Mouse (Mus musculus): ENCODE data around the gene Trp53. TPM values are rescaled to one million over a fixed set of nuclear protein-coding genes. Genes with fewer than 3 reads are reported as not detected.

The Trp53 gene
- total RNA-seq (2012; rRNA removed): 74.1 and 76.4 TPM in 2 replicates
- 100 to 1,000 TPM in 1 of 2 experiments, not detected in 1; 212 TPM for polyA plus RNA-seq (2012; ENCODE audit: insufficient read depth in 1 of 2, insufficient read length in 2 of 2, low read depth in 1 of 2, low replicate concordance in 2 of 2, missing spikeins in 1 of 2)

GRCm38 (mm10) chr11:69580091-69580514, at the start of gene Trp53, which contains the start of gene Wrap53:
Gene Trp53, plus strand, starts transcription at chr11:69580359.
Gene Wrap53, minus strand, starts transcription at chr11:69580255.
- Histone ChIP-seq H3K27me3 (ENCODE audit: control insufficient read depth in 1 of 2, insufficient read depth in 2 of 2, low read length in 2 of 2) (no peaks in the 10 kb centered on the region), H3K9ac (ENCODE audit: control insufficient read depth, low read depth, low read length, poor library complexity, severe bottlenecking) (peak within 1 kb of the TSS; percentile 94), H3K4me3 (ENCODE audit: control insufficient read depth in 1 of 2, insufficient read depth in 1 of 2, low read depth in 2 of 2, low read length in 2 of 2) (peak within 1 kb of the TSS; percentile 82 to 91), H3K79me2 (ENCODE audit: control insufficient read depth, insufficient read depth, low read length, poor library complexity) (peaks cover 72% of the 10 kb centered on the region), H3K27ac (ENCODE audit: control insufficient read depth, low read depth, low read length) (peak within 1 kb of the TSS; percentile 96), H3K9me3 (replicated peaks; ENCODE audit: insufficient read depth, low read length) (no peaks in the 10 kb centered on the region), H3K36me3 (ENCODE audit: control insufficient read depth in 1 of 2, insufficient read depth in 2 of 2, low read length in 2 of 2) (peaks cover 0 to 33% of the 10 kb centered on the region in 2 experiments; a peak in 2 of 4 replicates), H3K4me1 (ENCODE audit: control insufficient read depth in 1 of 2, insufficient read depth in 2 of 2, low read length in 2 of 2) (peaks cover 2 to 40% of the 10 kb centered on the region in 2 experiments)
- peak; percentile 99 for DNase-seq (ENCODE audit: low read depth, low spot score)
- TF ChIP-seq EP300 (IDR thresholded peaks at IDR 0.05; ENCODE audit: low read depth in 1 of 2, low read length in 2 of 2) (0 out of 4 replicates have a peak, but pooled peaks of 1 of the 2 experiments have one; percentile 24), GABPA (IDR thresholded peaks at IDR 0.05; ENCODE audit: low read depth, low read length) (no peak), MYB (IDR thresholded peaks at IDR 0.05; ENCODE audit: low read depth, low read length) (no peak), MXI1 (IDR thresholded peaks at IDR 0.05; ENCODE audit: low read depth, low read length) (peak; percentile 99), NRF1 (IDR thresholded peaks at IDR 0.05; ENCODE audit: insufficient read depth, low read depth, low read length, poor library complexity, severe bottlenecking) (no peak), SIN3A (IDR thresholded peaks at IDR 0.05; ENCODE audit: low read length) (peak; percentile 94), USF1 (IDR thresholded peaks at IDR 0.05; ENCODE audit: low read depth, low read length) (peak; percentile 93), ETS1 (IDR thresholded peaks at IDR 0.05; ENCODE audit: low read depth, low read length) (peak; percentile 41; the same call in 1 of the 2 replicates), CHD2 (IDR thresholded peaks at IDR 0.05; ENCODE audit: low read length) (peak; percentile 75), UBTF (IDR thresholded peaks at IDR 0.05; ENCODE audit: borderline replicate concordance, insufficient read depth, low read depth, low read length) (no peak), HCFC1 (IDR thresholded peaks at IDR 0.05; ENCODE audit: low read depth, low read length) (peak; percentile 94), MAZ (IDR thresholded peaks at IDR 0.05; ENCODE audit: low read depth, low read length) (peak; percentile 89), USF2 (IDR thresholded peaks at IDR 0.05; ENCODE audit: borderline replicate concordance in 1 of 2, insufficient read depth in 1 of 2, low read depth in 1 of 2, low read length in 2 of 2) (no peak), ZMIZ1 (IDR thresholded peaks at IDR 0.05; ENCODE audit: low read depth, low read length) (peak; percentile 91), ZC3H11A (IDR thresholded peaks at IDR 0.05; ENCODE audit: low read depth, low read length) (no peak), POLR2AphosphoS5 (IDR thresholded peaks at IDR 0.05; ENCODE audit: borderline replicate concordance, low read depth, low read length) (no peak), BHLHE40 (IDR thresholded peaks at IDR 0.05; ENCODE audit: borderline replicate concordance, low read depth, low read length) (peak; percentile 53; the same call in 1 of the 2 replicates), TBP (IDR thresholded peaks at IDR 0.05; ENCODE audit: low read depth, low read length) (peak; percentile 92), JUND (IDR thresholded peaks at IDR 0.05; ENCODE audit: low read depth, low read length) (no peak), SMC3 (IDR thresholded peaks at IDR 0.05; ENCODE audit: low read depth, low read length) (no peak), ELF1 (IDR thresholded peaks at IDR 0.05; ENCODE audit: low read depth, low read length) (peak; percentile 82), POLR2AphosphoS2 (IDR thresholded peaks at IDR 0.05; ENCODE audit: low read length) (peak; percentile 81), RCOR1 (IDR thresholded peaks at IDR 0.05; ENCODE audit: low read depth, low read length) (no peak), TAL1 (IDR thresholded peaks at IDR 0.05; ENCODE audit: low read length) (no peak), MAX (IDR thresholded peaks at IDR 0.05; ENCODE audit: low read length) (peak; percentile 99), MYC (IDR thresholded peaks at IDR 0.05; ENCODE audit: low read depth, low read length) (peak; percentile 100), NELFE (IDR thresholded peaks at IDR 0.05; ENCODE audit: low read depth, low read length) (peak; percentile 96), RAD21 (IDR thresholded peaks at IDR 0.05; ENCODE audit: low read depth, low read length) (no peak), GATA1 (IDR thresholded peaks at IDR 0.05; ENCODE audit: low read depth, low read length) (no peak), MEF2A (IDR thresholded peaks at IDR 0.05; ENCODE audit: extremely low read depth, insufficient replicate concordance, low read depth, low read length, poor library complexity, severe bottlenecking) (no peak), MAFK (IDR thresholded peaks at IDR 0.05; ENCODE audit: borderline replicate concordance, low read depth, low read length) (no peak; the same call in 1 of the 2 replicates), ZNF384 (IDR thresholded peaks at IDR 0.05; ENCODE audit: low read depth, low read length) (no peak), ZKSCAN1 (IDR thresholded peaks at IDR 0.05; ENCODE audit: low read depth, low read length) (no peak), TCF12 (IDR thresholded peaks at IDR 0.05; ENCODE audit: low read depth, low read length) (peak; percentile 78), CTCF (IDR thresholded peaks at IDR 0.05 in 2 of 3, conservative IDR thresholded peaks at IDR 0.05 in 1 of 3; ENCODE audit: control insufficient read depth in 1 of 3, insufficient read depth in 1 of 3, low read depth in 2 of 3, low read length in 3 of 3, poor library complexity in 1 of 3, severe bottlenecking in 1 of 3) (peak in 1 of 3 experiments; percentile 34; a peak in 2 of 6 replicates), E2F4 (IDR thresholded peaks at IDR 0.05; ENCODE audit: borderline replicate concordance, low read depth, low read length) (peak; percentile 69; the same call in 1 of the 2 replicates), POLR2A (IDR thresholded peaks at IDR 0.05; ENCODE audit: control insufficient read depth in 1 of 2, insufficient read depth in 1 of 2, low read depth in 1 of 2, low read length in 2 of 2, poor library complexity in 1 of 2) (peak; percentile 86 to 93)

Measured in MEL (cell line).